Mouse (Mus musculus) A20 (cell line): ENCODE results near the gene Rdh1.
"Not testable (repeated sequence)": the region's sequence is repeated elsewhere in the genome, so short reads cannot be mapped to it uniquely, and the experiment has no call there.

Experiments used
- DNase-seq: peaks from one replicate; pipeline ENCODE4 v3.0.0-alpha.2; 2011; ENCODE audit warnings: low read depth, low spot score

Rdh1 gene

DNA sequence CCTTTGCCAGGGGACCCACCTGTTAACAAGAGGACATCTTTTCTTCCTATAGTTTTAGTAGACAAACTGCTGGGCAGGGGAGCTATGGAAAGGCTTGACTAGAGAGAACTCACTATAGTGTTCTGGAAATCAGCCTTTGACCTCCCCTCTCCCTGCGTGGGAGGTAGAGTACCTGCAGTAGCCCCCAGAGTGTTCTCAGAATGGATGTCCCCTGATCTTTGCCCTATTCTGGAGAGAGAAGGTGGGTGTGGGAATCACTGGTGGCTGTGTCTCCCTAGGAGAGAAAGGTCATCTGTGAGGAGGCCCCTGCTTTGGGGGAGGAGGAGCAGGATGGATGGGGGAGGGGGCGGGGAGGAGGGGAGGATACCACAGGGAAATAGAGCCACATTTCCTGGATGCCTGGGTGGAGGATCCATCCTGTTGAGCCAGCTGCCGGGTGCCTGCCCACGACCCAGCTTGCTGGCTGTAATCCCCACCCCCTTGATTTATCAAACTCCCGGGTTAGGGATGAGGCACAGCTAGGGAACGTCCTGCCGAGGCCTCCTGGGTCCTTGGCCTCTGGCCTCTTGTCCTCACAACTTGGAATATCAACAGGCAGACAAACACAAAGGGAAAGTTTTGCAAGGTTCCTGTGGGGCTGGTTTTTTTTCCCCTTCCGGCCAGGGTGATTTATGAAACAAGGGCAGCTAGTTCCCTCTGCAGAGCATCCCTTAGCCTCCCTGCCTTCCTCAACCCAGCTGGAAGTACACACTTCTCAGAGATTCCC is 10.5 kb upstream of the Rdh1 start:
- no peak for DNase-seq

GRCm38 (mm10) chr10:127750136-127750777 is 9.3 kb upstream of the Rdh1 start:
- no peak for DNase-seq

- DNase-seq = no peak
Measured at GRCm38 (mm10) chr10:127751548-127751947, 8.0 kb upstream of the Rdh1 start, which contains the start of gene Gpr182. Gene Gpr182 (minus strand): TSS chr10:127751732.

DNA sequence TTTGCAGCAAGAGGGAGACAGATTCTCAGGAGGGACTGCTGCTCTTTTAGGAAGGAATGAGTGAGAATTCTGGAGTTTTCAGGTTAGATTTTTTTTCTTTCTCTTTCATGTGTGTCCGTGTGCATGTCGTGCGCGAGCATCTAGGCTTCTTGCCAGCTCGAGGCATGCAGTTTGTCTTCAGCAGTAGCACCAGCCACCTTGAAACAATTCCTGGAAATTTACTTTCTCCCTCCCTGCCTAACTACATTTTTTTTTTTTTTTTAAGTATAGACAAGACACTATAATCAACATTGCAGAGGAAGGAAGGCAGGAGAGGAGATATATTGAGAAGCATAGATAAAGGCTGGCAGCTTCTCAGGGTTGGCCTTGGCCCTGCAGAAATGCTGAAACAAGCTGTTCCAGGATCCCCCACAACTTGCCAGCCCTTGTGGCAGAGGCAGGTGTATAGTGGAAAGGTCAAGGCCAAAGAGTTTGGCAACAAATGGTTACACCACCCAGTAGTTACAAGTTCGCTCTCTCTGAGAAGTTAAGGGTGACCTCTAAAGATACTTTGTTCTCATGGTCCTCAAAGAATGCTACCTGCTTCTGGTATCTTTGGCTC is 4.9 kb upstream of the Rdh1 start:
- DNase-seq = no peak

DNA sequence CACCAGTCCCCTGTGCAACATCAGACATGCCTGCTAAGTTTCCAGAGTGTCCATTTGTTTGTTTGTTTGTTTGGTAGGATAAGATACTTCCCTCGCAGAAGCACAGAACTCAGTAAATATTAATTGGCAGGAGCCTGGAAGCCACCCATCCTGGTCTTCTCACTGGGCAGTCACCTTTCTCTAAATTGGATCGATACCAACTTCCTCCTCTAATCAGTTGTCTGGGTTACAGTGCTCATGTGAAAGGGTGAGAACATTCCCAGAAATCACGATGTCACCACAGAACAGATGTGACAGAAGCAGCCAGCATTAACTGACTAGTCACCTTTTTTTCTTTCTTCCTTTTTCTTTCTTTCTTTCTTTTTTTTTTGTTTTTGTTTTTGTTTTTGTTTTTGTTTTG is 4.3 kb upstream of the Rdh1 start:
- no peak for DNase-seq

DNA sequence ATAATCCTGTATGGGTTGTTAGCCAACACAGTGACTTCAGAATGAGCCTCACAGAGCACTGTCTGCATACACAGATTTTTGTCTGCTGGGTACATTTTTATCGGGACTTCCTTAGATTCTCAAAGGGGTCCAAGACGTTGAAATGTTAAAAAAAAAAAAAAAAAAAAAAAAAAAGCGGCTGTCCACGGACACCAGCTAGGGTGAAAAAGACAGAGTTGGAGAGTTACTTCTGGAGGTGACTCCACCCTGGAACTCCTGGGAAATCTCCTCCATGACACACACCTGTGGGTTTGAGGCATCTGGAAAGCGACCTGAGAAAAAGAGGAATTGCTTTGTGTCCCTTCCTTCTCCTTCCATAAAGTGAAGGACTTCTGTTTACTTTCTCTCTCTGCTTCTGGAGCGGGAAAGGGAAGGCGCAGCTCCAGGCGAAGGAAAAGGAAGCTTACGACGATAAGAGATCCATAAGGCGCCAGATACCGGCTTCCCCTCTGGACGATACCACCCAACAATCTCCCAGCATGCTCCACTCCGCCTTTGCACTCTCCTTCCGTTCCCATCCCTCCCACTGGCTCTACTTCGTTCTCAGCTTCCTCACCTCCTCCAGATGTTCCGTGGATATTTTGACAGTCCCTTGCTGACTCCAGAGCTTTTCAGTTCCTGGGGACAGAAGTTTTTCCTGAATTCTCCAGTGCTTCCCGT is 3.6 kb upstream of the Rdh1 start:
- no peak for DNase-seq

- DNase-seq = not testable (repeated sequence)
Measured at GRCm38 (mm10) chr10:127762926-127763325, 3.4 kb downstream of the Rdh1 start.

DNA sequence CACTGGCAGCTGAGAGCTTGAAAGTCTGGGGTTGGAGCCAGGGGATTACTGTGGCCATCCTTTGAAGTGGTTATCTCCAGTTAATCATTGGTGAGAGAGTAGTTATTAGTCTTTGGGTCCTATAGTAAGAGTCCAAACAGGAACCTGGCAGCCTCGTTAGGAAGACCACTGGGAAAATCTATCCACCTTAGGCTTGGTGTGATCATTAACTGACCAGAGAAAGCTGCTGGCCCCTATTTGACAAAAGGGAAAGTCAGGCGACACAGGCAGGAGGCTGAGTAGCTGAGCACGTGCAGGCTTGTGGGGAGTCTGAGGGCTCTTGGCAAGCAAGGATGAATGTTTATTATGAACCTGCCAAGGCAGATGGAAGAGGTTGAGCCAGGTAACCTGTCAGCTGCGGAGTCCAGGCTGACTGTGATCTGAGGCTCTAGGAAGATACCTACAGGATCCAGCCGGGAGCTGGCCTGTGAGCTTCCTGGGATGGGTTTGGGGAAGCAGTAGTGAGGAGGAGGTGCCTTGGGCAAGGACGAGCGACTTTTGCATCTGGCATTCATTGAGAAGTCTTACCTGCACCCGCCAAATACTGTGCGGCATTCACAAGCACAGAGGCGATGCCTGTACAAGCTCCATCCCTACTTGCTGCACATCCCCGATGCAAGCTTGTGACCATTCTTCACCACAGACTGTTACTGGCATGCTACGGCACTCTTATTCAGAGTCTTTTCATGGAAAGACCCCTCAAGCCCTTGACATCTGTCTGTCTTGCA is 4.6 kb downstream of the Rdh1 start:
- no peak for DNase-seq

DNA sequence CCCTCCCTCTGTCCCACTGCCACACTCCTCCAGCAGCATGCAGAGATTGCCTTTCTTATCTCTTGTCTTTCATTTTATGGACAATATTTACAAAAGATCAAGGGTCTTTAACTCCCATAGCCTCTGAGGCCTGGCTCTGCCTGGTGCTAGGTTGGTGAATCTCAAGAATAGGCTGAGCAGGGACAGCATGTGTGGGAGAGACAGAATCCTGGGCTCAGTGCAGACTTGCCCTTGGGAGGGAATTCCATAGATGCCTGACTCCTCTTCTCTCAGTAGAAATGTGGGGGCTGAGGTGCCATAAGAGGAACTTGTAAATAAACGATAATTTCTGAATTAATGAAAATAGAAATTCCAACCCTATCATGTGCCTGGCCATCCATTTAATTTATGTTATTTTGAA is 7.0 kb downstream of the Rdh1 start:
- DNase-seq = no peak

- DNase-seq = no peak
Measured at GRCm38 (mm10) chr10:127776011-127776410, 16.5 kb downstream of the Rdh1 start, which contains the start of gene Rdh9. Gene Rdh9 (plus strand): TSS chr10:127776386.

GRCm38 (mm10) chr10:127782321-127782720 is 22.8 kb downstream of the Rdh1 start:
- DNase-seq = not testable (repeated sequence)

- peak; percentile 12 for DNase-seq
Measured at GRCm38 (mm10) chr10:127785411-127785810, 25.9 kb downstream of the Rdh1 start.

DNA sequence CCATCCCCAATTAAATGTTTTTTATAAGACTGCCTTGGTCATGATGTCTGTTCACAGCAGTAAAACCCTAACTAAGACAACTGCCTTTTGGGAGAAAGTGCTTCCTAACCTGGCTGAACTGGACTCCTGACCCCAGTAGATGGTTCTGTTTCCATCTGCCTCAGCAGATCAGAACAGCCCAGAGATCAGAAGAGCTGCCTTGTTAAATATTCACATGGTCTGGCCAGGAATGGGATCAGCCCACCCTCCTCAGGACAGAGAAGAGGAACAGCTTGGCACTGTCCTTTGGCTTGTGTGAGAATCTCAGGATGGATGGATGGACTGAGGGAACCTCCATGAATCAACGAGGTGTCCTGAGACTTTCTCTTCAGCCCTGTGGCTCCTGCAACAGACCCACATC is 39.8 kb downstream of the Rdh1 start:
- DNase-seq = no peak

DNA sequence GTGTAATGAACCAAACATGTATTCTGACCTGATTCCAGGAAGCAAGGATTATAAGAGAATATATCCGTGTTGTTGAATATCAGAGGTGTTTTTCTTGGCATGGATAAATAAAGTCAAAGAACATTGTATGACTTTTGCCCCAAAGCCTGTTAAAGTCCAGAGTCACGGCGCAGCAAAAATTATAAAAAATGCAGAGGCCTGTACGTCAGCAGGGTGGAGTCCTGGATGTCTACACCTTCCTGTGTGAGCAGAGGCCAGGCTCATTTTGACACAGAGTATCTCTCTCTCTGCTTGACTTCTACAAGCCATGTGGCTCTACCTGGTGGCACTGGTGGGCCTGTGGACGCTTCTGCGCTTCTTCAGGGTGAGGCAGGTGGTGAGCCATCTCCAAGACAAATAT is 41.4 kb downstream of the Rdh1 start, which contains the start of gene Rdh16:
Gene Rdh16, plus strand, starts transcription at position 262 of the 400 bp plus-strand sequence.
- DNase-seq = no peak

- DNase-seq = no peak
Measured at GRCm38 (mm10) chr10:127801612-127802011, 42.1 kb downstream of the Rdh1 start.

- no peak for DNase-seq
Measured at GRCm38 (mm10) chr10:127802236-127802635, 42.7 kb downstream of the Rdh1 start.

DNA sequence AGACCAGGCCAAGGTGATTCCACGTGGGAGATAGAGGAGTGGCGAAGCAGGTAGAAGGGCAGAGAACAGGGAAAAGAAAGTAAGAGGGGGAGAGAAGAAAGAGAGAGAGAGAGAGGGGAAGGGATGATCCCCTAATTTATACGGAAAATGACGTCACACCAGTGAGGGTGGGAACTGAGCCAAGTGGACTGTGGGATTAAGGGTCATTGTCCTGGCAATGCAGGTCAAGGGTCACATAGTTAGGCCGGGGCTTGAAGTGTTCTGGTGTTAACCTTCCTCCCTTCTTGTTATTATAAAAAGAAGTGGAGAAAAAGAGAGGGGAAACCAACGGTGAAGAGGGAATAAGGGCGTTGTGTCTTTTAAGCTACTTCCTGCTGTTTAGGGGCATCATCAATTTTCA is 44.9 kb downstream of the Rdh1 start:
- DNase-seq = no peak

- DNase-seq = no peak
Measured at GRCm38 (mm10) chr10:127815888-127816287, 56.4 kb downstream of the Rdh1 start.

DNA sequence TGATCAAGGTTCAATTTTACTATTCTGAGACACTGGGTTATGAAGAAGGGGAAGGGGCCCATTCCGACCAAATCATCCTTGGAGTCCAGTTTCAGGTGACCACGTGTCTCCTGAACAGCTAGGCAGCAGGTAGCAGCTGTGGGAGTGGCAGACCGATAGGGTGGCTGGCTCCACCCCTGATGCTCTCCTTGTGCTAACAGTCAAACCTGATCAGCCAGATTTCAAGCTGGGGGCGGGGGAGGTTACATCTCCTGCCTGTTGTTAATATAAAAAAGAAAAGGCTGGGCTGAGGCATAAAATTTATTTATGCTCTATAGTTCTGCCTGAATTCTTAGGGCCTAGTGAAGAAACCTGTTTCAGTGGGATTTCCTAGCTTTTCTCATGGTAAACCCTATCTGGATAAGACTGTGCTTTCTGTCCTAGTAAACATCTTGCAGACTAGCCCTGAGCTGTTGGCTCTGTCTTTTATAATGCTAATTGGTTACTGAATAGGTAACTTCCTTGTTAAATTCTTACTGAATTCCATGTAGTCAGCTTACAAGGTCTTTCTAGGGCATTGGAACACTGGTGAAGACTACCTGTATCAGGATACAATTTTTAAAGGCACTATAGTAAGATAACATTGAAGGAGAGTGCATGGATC is 57.9 kb downstream of the Rdh1 start:
- DNase-seq = not testable (repeated sequence)
